Mouse (Mus musculus) heart, embryonic 12.5 days (tissue): ENCODE data around the gene Uvrag. TPM values are rescaled to one million over a fixed set of nuclear protein-coding genes. Genes with fewer than 3 reads are reported as not detected.

Experiments
- ATAC-seq: fragments of 200-750 bp; cut with Nextera tagmentation; 2 replicates; pipeline ENCODE4 v1.8.0; 2017; ENCODE audit warnings: moderate TSS enrichment, moderate library complexity; ENCODE audit not compliant: insufficient number of reproducible peaks, low FRiP score
- H3K27ac ChIP-seq: fragments of 300-500 bp; sonication (generic); 2 replicates; pipeline ENCODE4 v1.5.1; 2016; ENCODE audit warnings: mild to moderate bottlenecking, moderate library complexity; ENCODE audit not compliant: poor library complexity, severe bottlenecking
- H3K27me3 ChIP-seq: fragments of 300-500 bp; sonication (generic); replicated peaks from 2 replicates; pipeline ENCODE4 v1.6.1; 2016; ENCODE audit warnings: mild to moderate bottlenecking, moderate library complexity
- H3K36me3 ChIP-seq: fragments of 300-500 bp; sonication (generic); 2 replicates; pipeline ENCODE4 v1.6.1; 2016; ENCODE audit warnings: mild to moderate bottlenecking, moderate library complexity
- H3K4me1 ChIP-seq: fragments of 300-500 bp; sonication (generic); replicated peaks from 2 replicates; pipeline ENCODE4 v1.6.1; 2016; ENCODE audit warnings: mild to moderate bottlenecking
- H3K4me2 ChIP-seq: fragments of 300-500 bp; sonication (generic); 2 replicates; pipeline ENCODE4 v1.6.1; 2016; ENCODE audit warnings: mild to moderate bottlenecking, moderate library complexity
- H3K4me3 ChIP-seq: fragments of 300-500 bp; sonication (generic); 2 replicates; pipeline ENCODE4 v1.5.1; 2016; ENCODE audit warnings: mild to moderate bottlenecking
- H3K9ac ChIP-seq: fragments of 300-500 bp; sonication (generic); 2 replicates; pipeline ENCODE4 v1.6.1; 2016; ENCODE audit warnings: mild to moderate bottlenecking, moderate library complexity
- H3K9me3 ChIP-seq: fragments of 300-500 bp; sonication (generic); replicated peaks from 2 replicates; pipeline ENCODE4 v1.6.1; 2016; ENCODE audit warnings: mild to moderate bottlenecking, moderate library complexity
- WGBS: fragments of 180-500 bp; shearing (Covaris S2); methylation state at CpG from one replicate; pipeline ENCODE4 v1.1.7; 2016; 5-methylcytosine and 5-hydroxymethylcytosine counted together
- polyA plus RNA-seq: library from polyadenylated mRNA; unstranded; fragments of >200 nt; fragmentation: Nextera tagmentation; extraction: Ambion mirVana; gene quantifications from 2 replicates; pipeline ENCODE4 v1.2.1, GENCODE M21; 2016

Gene Uvrag
- polyA plus RNA-seq, 1 experiment from 2014 or later: 19.6 TPM

DNA sequence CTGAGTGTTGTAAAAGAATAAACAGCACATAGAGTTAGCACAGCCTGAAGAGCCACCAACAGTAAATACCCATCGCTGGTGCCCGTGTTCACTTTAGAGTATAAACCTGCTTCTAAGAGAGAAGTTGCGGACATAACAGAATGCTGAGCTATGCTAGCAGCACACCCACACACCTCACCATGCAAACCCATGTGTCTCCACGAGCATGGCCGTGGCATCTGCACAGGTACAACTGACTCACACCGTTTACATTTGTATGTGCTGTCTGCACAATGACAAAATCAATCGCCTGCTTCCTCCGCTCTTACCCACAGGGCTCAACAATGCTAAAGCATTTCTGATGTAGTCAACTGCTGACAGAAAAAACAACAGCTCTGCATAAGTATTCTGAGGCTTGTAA, 101.0 kb downstream of the Uvrag start:
- Histone ChIP-seq H3K4me3 (no peak overlapping the region), H3K27me3 (no peaks in the 10 kb centered on the region), H3K9me3 (no peaks in the 10 kb centered on the region), H3K9ac (no peak overlapping the region), H3K27ac (no peak overlapping the region), H3K36me3 (no peaks in the 10 kb centered on the region), H3K4me1 (peaks cover 29% of the 10 kb centered on the region), H3K4me2 (no peak overlapping the region)
- WGBS: 88% methylated on average over 8 of the region's 8 CpGs
- no peak for ATAC-seq

DNA sequence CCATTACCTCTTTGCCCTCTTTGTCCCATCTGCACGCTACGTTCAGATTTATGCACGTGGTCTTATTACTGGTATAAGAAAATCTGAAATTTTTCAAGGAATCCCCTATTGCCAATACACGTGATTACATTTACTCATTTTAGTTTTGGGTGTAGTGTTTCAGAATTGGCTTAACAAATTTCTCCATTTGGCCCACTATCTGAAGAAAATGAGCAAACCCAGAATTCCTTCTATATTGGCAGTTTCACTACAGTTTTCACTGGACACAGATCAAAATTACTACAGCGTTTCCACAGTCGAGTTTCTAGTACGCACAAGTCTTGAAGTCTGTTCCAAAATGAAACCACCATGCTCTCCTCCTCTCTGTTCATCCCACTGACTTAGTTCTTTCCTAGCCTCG, 104.7 kb downstream of the Uvrag start:
- ATAC-seq: no peak
- 85% methylated on average over 8 of the region's 8 CpGs for WGBS
- H3K4me3 ChIP-seq: no peak overlapping the region
- no peak overlapping the region for H3K4me2 ChIP-seq
- H3K9me3 ChIP-seq: 0 out of 2 replicates have a peak, but pooled peaks cover 2% of the 10 kb centered on the region
- H3K36me3 ChIP-seq: peaks cover 10% of the 10 kb centered on the region; the same call in 1 of the 2 replicates
- no peak overlapping the region for H3K27ac ChIP-seq
- no peak overlapping the region for H3K9ac ChIP-seq
- peaks cover 7% of the 10 kb centered on the region for H3K4me1 ChIP-seq
- H3K27me3 ChIP-seq: no peaks in the 10 kb centered on the region

DNA sequence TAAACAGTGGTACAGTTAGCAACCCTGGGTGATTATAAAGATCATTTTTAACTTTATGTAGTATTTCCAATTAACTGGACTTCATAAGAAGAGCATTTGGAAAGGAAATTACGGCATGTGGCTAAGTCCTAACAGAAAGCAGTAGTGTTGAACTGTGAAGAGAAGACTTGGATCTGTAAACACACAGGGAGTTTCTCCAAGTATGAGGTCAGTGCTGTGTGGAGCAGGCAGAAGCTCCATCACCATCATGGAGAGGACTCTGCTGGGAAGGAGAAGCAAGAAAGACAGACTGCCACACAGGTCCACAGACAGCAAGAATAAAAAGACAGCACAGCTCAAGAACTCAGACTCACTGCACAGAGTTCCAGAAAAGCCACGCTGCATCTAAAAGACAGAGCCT, 106.0 kb downstream of the Uvrag start:
- Histone ChIP-seq H3K4me1 (peaks cover 2% of the 10 kb centered on the region; the same call in 1 of the 2 replicates), H3K4me2 (no peak overlapping the region), H3K27me3 (no peaks in the 10 kb centered on the region), H3K27ac (no peak overlapping the region), H3K4me3 (no peak overlapping the region), H3K9ac (no peak overlapping the region), H3K36me3 (peaks cover 14% of the 10 kb centered on the region), H3K9me3 (0 out of 2 replicates have a peak, but pooled peaks cover 2% of the 10 kb centered on the region)
- ATAC-seq: no peak
- WGBS: 90% methylated on average over 2 of the region's 2 CpGs

DNA sequence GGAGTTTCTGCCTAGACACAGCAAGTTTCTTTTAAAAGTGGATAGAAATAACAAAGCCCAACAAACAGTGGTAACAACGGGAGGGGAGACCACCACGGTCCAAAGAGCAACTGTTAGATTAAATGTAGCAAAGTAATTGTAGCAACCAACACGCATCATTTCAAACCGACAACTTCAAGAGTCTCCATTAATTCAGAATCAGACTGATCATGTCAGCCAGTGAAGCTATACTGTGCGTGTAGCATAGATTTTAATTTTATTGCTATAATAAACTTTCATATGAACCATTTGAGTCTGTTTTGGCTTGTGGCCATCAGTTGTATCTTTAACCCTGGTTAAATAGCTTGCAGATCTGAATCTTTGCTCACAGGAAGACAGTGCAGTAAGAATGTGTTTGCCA, 107.1 kb downstream of the Uvrag start:
- H3K4me2 ChIP-seq: no peak overlapping the region
- H3K9me3 ChIP-seq: 0 out of 2 replicates have a peak, but pooled peaks cover 2% of the 10 kb centered on the region
- H3K36me3 ChIP-seq: peaks cover 14% of the 10 kb centered on the region
- 92% methylated on average over 5 of the region's 5 CpGs for WGBS
- ATAC-seq: no peak
- H3K27me3 ChIP-seq: no peaks in the 10 kb centered on the region
- H3K9ac ChIP-seq: no peak overlapping the region
- 0 out of 2 replicates have a peak, but pooled peaks cover 2% of the 10 kb centered on the region for H3K4me1 ChIP-seq
- no peak overlapping the region for H3K4me3 ChIP-seq
- H3K27ac ChIP-seq: no peak overlapping the region

DNA sequence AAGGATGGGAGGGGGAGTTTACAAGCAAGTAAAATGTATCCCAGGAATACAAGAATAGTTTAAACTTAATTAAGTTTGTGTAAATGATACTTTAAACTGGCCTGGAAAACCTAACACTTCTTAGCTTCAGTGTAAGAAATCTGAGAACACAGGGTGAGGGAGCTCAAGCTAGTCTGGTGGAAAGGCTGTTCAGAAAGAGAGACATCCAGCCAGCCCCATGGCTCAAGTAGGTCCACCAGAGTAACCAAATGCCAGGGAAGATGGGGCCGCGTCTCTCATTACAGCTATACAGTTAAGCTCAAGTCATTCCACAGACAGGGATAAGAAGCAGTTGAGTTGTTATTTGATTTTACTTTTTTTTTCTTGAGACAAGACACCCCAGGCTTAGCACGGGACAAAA, 107.6 kb downstream of the Uvrag start:
- no peaks in the 10 kb centered on the region for H3K27me3 ChIP-seq
- H3K36me3 ChIP-seq: peaks cover 14% of the 10 kb centered on the region
- ATAC-seq: no peak
- H3K4me3 ChIP-seq: no peak overlapping the region
- 83% methylated on average over 3 of the region's 3 CpGs for WGBS
- H3K27ac ChIP-seq: no peak overlapping the region
- H3K4me2 ChIP-seq: no peak overlapping the region
- H3K9ac ChIP-seq: no peak overlapping the region
- 0 out of 2 replicates have a peak, but pooled peaks cover 2% of the 10 kb centered on the region for H3K9me3 ChIP-seq
- peaks cover 6% of the 10 kb centered on the region; the same call in 1 of the 2 replicates for H3K4me1 ChIP-seq

DNA sequence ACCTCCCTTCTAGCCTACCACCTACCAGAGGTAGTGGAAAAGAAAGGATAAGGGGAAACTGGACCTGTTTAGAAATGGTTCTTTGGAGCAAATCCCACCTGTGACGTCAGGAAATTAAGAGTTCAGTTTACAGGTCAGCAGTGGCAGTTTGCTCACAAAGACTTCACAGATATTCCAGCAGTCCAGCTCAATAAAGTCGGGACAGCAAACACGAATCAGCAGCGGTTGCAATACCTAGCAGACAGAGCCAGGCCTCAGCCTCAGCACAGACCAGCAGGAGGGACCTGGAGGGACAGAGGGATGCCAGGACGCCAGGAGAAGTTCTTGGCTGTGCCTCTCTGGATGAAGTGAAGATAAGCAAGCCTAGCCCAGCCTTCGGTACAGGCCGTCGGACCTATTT, 108.9 kb downstream of the Uvrag start:
- no peak overlapping the region for H3K4me3 ChIP-seq
- no peak overlapping the region for H3K4me2 ChIP-seq
- H3K36me3 ChIP-seq: peaks cover 14% of the 10 kb centered on the region
- H3K27me3 ChIP-seq: no peaks in the 10 kb centered on the region
- H3K9ac ChIP-seq: no peak overlapping the region
- WGBS: 68% methylated on average over 8 of the region's 8 CpGs
- H3K27ac ChIP-seq: no peak overlapping the region
- ATAC-seq: no peak
- 0 out of 2 replicates have a peak, but pooled peaks cover 2% of the 10 kb centered on the region for H3K9me3 ChIP-seq
- peaks cover 13% of the 10 kb centered on the region; the same call in 1 of the 2 replicates for H3K4me1 ChIP-seq

DNA sequence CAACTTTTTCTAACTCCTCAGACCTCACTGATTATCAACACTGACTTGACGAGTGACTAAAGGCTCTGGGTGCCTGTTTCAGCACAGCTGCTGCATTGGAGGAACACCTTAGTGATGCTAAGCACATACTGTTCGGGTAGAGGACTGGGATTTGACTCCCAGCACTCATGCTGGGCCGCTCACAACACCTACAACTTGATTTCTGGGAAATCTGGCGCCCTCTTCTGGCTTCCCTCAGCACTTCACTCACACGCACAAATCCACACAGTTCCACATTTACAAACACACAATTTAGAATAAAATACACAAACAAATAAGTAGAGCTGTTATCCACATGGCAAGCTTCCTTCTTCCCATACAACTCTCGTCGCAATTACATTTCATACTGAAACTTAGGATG, 112.8 kb downstream of the Uvrag start:
- no peak overlapping the region for H3K4me3 ChIP-seq
- no peak overlapping the region for H3K27ac ChIP-seq
- WGBS: 79% methylated on average over 7 of the region's 7 CpGs
- H3K36me3 ChIP-seq: peaks cover 14% of the 10 kb centered on the region
- H3K9ac ChIP-seq: no peak overlapping the region
- H3K27me3 ChIP-seq: no peaks in the 10 kb centered on the region
- no peak overlapping the region for H3K4me2 ChIP-seq
- H3K9me3 ChIP-seq: peaks cover 2% of the 10 kb centered on the region; the same call in 1 of the 2 replicates
- peaks cover 25% of the 10 kb centered on the region for H3K4me1 ChIP-seq
- ATAC-seq: no peak

DNA sequence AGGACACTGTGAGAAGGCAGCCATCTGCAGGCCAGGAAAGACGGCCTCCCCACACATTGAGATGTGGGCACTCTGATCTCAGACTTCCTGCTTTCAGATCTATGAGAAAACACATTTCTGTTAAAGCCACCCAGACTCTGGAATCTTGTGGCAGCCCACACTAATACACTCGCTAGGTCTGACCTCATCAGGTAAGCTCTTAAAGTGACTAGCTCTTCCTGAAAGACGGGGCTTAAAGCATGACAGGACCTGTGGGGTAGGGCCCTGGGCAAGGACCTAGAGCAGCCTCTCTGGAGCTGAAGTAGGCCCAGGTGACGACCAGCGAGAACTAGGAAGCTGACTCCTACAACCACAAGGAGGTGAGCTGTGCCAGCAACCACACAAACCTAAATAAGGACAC, 113.8 kb downstream of the Uvrag start:
- 64% methylated on average over 5 of the region's 5 CpGs for WGBS
- Histone ChIP-seq H3K4me2 (no peak overlapping the region), H3K4me3 (no peak overlapping the region), H3K9ac (no peak overlapping the region; the same call in 1 of the 2 replicates), H3K27ac (no peak overlapping the region), H3K9me3 (no peaks in the 10 kb centered on the region; the same call in 1 of the 2 replicates), H3K4me1 (peaks cover 25% of the 10 kb centered on the region), H3K36me3 (peaks cover 7% of the 10 kb centered on the region), H3K27me3 (no peaks in the 10 kb centered on the region)
- ATAC-seq: no peak

DNA sequence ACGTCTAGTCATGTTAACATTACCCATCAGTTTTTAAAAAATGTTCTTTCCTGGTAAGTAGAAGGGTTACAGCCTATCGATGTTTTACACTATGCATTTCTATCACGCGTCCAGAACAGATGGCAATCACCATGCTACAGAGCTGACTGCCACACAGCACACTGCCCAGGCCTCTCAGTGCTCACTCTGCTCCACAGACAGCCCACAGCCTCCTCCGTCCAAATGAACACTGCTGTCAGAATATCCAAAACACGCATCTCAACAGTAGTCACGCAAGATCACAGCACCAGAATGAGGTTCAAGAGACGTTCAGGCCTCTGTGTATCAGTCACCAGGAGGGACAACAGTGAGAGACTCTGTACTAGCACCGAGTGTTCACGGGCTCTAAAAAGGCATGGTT, 115.0 kb downstream of the Uvrag start:
- ATAC-seq: no peak
- Histone ChIP-seq H3K4me3 (no peak overlapping the region), H3K9ac (no peak overlapping the region), H3K27me3 (no peaks in the 10 kb centered on the region), H3K4me2 (no peak overlapping the region), H3K27ac (no peak overlapping the region), H3K4me1 (peaks cover 36% of the 10 kb centered on the region), H3K9me3 (no peaks in the 10 kb centered on the region; the same call in 1 of the 2 replicates), H3K36me3 (peaks cover 2% of the 10 kb centered on the region; the same call in 1 of the 2 replicates)
- WGBS: 62% methylated on average over 10 of the region's 10 CpGs

DNA sequence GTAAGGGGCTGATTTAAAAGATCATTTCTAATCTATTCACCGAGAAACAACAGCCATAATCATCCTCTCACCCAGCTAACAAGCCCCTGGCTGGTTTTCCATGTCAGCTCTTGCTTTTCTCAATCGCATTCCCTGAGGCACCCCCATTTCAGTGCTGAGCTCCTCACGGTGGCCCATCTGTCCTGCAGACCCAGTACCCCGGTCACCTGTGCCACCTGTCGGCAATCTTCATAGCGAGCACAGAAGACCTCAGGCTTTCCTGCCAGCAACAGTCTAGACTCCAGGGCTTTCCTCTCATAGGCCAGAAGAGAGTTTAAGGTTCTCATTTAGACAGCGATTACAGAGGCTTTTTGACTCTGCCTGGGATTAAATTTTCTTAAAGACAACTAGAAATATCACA, 115.7 kb downstream of the Uvrag start:
- Histone ChIP-seq H3K4me2 (no peak overlapping the region), H3K9me3 (no peaks in the 10 kb centered on the region; the same call in 1 of the 2 replicates), H3K27ac (no peak overlapping the region), H3K4me1 (peaks cover 42% of the 10 kb centered on the region), H3K9ac (no peak overlapping the region), H3K4me3 (no peak overlapping the region), H3K27me3 (no peaks in the 10 kb centered on the region), H3K36me3 (no peaks in the 10 kb centered on the region)
- ATAC-seq: no peak
- WGBS: 78% methylated on average over 7 of the region's 7 CpGs

DNA sequence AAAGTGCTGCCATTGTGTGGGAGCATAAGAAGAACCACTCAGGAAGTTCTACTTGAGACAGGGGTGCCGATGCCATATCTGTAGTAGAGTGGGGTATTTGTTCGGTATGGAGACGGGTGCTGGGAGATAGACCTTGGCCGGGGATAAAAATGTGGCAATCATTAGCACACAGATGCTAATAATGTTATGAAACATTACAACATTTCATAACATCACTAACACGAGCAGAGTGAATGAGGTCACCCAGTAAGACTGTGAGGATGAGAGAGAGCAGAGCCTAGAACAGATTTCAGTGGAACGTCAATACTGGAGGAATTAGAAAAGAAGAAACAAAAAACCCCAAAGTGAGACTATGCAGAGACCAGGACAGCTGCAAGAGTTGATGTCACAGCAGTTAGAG, 116.2 kb downstream of the Uvrag start:
- WGBS: 72% methylated on average over 6 of the region's 6 CpGs
- H3K9ac ChIP-seq: no peak overlapping the region

DNA sequence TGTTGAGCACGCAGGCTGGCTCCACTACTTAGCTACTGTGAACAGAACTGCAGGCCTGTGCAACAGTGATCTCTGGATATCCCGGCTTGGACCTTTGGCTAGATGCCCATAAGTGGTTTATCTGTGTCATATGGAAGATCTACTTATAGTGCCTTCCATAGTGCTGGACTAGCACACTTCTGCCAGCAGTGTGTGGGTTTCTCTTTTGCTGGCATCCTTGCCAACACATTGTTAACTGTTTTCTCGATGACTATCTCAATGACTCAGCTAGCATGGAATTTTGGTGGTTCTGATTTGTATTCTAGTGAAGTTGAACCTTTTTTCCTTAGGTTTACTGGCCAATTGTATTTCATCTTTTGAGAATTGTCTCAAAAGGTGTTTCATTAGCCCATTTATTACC, 117.0 kb downstream of the Uvrag start:
- H3K9me3 ChIP-seq: no peaks in the 10 kb centered on the region; the same call in 1 of the 2 replicates
- H3K4me1 ChIP-seq: peaks cover 54% of the 10 kb centered on the region
- H3K4me3 ChIP-seq: no peak overlapping the region
- H3K9ac ChIP-seq: no peak overlapping the region
- ATAC-seq: no peak
- no peak overlapping the region for H3K4me2 ChIP-seq
- H3K27ac ChIP-seq: no peak overlapping the region
- H3K27me3 ChIP-seq: no peaks in the 10 kb centered on the region
- WGBS: 68% methylated on average over 3 of the region's 3 CpGs
- H3K36me3 ChIP-seq: no peaks in the 10 kb centered on the region

More for the DNA sequence above, 116.2 kb downstream of the Uvrag start:
- Histone ChIP-seq H3K4me1 (peaks cover 47% of the 10 kb centered on the region), H3K27ac (no peak overlapping the region), H3K9me3 (no peaks in the 10 kb centered on the region; the same call in 1 of the 2 replicates), H3K4me2 (no peak overlapping the region), H3K27me3 (no peaks in the 10 kb centered on the region), H3K36me3 (no peaks in the 10 kb centered on the region), H3K4me3 (no peak overlapping the region)
- no peak for ATAC-seq
